20 mouse cellular contexts compared by ENCODE assay signal in the genomic region with DNA sequence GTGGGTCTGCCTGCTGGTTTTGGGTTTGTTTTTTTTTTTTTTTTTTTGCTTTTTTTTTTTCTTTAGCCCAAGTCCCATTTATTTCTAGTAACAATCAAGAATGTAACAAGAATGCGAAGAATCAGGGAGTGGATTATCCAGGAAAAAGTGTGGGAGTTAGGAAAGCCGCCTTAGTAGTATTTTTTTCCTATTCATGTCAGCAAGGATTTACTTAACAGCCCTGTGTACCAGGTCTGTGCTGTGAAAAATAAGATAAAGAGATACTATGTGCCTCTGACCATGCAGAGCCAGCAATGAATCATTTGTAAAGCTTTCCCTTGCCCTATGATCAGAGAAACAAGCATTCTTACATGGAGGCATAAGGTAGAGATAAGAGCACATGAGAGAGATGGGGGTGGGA.
"Had no signal": no experiment of that assay in that cellular context is flagged by ENCODE, and none has a peak within 500 bp of the region (broad histone marks: within the 10 kb centered on the region; RNA-seq: fewer than 3 reads in every experiment).

No protein-coding gene starts in this region.

- DNase-seq: kidney, adult 18-20 months; kidney, adult 9 months; kidney, postnatal 36 days; layer of hippocampus, postnatal 36 days; left cerebral cortex, postnatal 4 days; liver, postnatal 0 days; lung, embryonic 14.5 days; retina, postnatal 1 day; thymus, adult 18-20 months; thymus, postnatal 36 days had no signal

- H3K27me3 ChIP-seq: limb, embryonic 12.5 days; limb, embryonic 15.5 days had no signal

- H3K4me3 ChIP-seq: limb, embryonic 12.5 days; limb, embryonic 15.5 days; midbrain, embryonic 12.5 days; midbrain, embryonic 15.5 days; neural tube, embryonic 13.5 days had no signal

- H3K27ac ChIP-seq: limb, embryonic 12.5 days; limb, embryonic 15.5 days; liver, embryonic 14.5 days; macrophage; midbrain, embryonic 12.5 days; midbrain, embryonic 15.5 days; neural tube, embryonic 13.5 days; stomach, postnatal 0 days had no signal

- H3K36me3 ChIP-seq: limb, embryonic 12.5 days; limb, embryonic 15.5 days; midbrain, embryonic 12.5 days; midbrain, embryonic 15.5 days; neural tube, embryonic 13.5 days had no signal

- ATAC-seq: liver, postnatal 0 days; lung, postnatal 0 days; midbrain, embryonic 15.5 days had no signal

- H3K4me2 ChIP-seq: limb, embryonic 12.5 days; limb, embryonic 15.5 days; liver, embryonic 11.5 days; lung, embryonic 14.5 days; midbrain, embryonic 12.5 days; midbrain, embryonic 15.5 days; neural tube, embryonic 13.5 days had no signal
